Mouse (Mus musculus) granulocyte monocyte progenitor cell, adult 5-6 weeks (primary cell): Measurements from ENCODE around the gene Olfr1368. TPM values are rescaled to one million over a fixed set of nuclear protein-coding genes. Genes with fewer than 3 reads are reported as not detected.

Source experiments
- total RNA-seq, 2 experiments: library from RNA; stranded (forward) in 1 of 2; stranded (reverse) in 1 of 2; fragments of 200-712, 200-1000 nt in 1 of 2; fragments of >200 nt in 1 of 2; fragmentation: Nextera tagmentation in 1 of 2; gene quantifications; 2 replicates each; pipeline ENCODE4 v1.2.3; 2014 to 2017

Gene Olfr1368
- total RNA-seq, 2 experiments from 2014 or later: not detected

Other genes starting within 250 kb of the Olfr1368 start
- not detected in 2 replicates for gene Olfr1370, start 70.9 kb downstream of the Olfr1368 start, total RNA-seq (2014; fragmentation: Nextera tagmentation)
- gene Olfr1370, start 70.9 kb downstream of the Olfr1368 start, total RNA-seq (2017): not detected in 2 replicates
- 0.34 TPM in 1 of 2 replicates, not detected in the other for gene Olfr1369-ps1, start 34.4 kb downstream of the Olfr1368 start, total RNA-seq (2014; fragmentation: Nextera tagmentation)
- not detected in 2 replicates for gene Olfr1369-ps1, start 34.4 kb downstream of the Olfr1368 start, total RNA-seq (2017)
- not detected in 2 replicates for gene Olfr263, start 16.2 kb downstream of the Olfr1368 start, total RNA-seq (2014; fragmentation: Nextera tagmentation)
- not detected in 2 replicates for gene Olfr263, start 16.2 kb downstream of the Olfr1368 start, total RNA-seq (2017)
- gene Trim27, start 33.6 kb upstream of the Olfr1368 start, total RNA-seq (2014; fragmentation: Nextera tagmentation): 142 and 143 TPM in 2 replicates
- 144 and 167 TPM in 2 replicates for gene Trim27, start 33.6 kb upstream of the Olfr1368 start, total RNA-seq (2017)
- not detected in 2 replicates for gene Gpx5, start 146.9 kb upstream of the Olfr1368 start, total RNA-seq (2014; fragmentation: Nextera tagmentation)
- gene Gpx5, start 146.9 kb upstream of the Olfr1368 start, total RNA-seq (2017): not detected in 2 replicates
- gene Gpx6, start 166.3 kb upstream of the Olfr1368 start, total RNA-seq (2014; fragmentation: Nextera tagmentation): not detected in 2 replicates
- gene Gpx6, start 166.3 kb upstream of the Olfr1368 start, total RNA-seq (2017): not detected in 2 replicates
- gene Olfr1367, start 201.0 kb upstream of the Olfr1368 start, total RNA-seq (2014; fragmentation: Nextera tagmentation): not detected in 2 replicates
- gene Olfr1367, start 201.0 kb upstream of the Olfr1368 start, total RNA-seq (2017): not detected in 2 replicates
- 8.4 and 8.6 TPM in 2 replicates for gene Zscan12, start 217.0 kb upstream of the Olfr1368 start, total RNA-seq (2014; fragmentation: Nextera tagmentation)
- 11.1 and 20.0 TPM in 2 replicates for gene Zscan12, start 217.0 kb upstream of the Olfr1368 start, total RNA-seq (2017)